Mouse (Mus musculus) cortical plate, adult 2 months (tissue): Measurements from ENCODE around the gene Mdm1. TPM values are rescaled to one million over a fixed set of nuclear protein-coding genes. Genes with fewer than 3 reads are reported as not detected.
"Not testable (repeated sequence)": the region's sequence is repeated elsewhere in the genome, so short reads cannot be mapped to it uniquely, and the experiment has no call there.

Source experiments
- H3K27ac ChIP-seq: fragments of 200-500 bp; 2 replicates; pipeline ENCODE4 v1.5.1; 2012; ENCODE audit warnings: low read length, control low read depth, inconsistent platforms; ENCODE audit not compliant: insufficient read depth
- H3K4me1 ChIP-seq: fragments of 200-500 bp; 2 replicates; pipeline ENCODE4 v1.6.1; 2011; ENCODE audit warnings: low read length; ENCODE audit not compliant: control insufficient read depth, insufficient read depth
- H3K4me3 ChIP-seq: fragments of 200-500 bp; 2 replicates; pipeline ENCODE4 v1.5.1; 2011; ENCODE audit warnings: mild to moderate bottlenecking, low read length, control low read depth; ENCODE audit not compliant: insufficient read depth
- CTCF ChIP-seq: fragments of 200-500 bp; IDR thresholded peaks from 2 replicates; pipeline ENCODE4 v1.5.1; 2011; ENCODE audit warnings: mild to moderate bottlenecking, control low read depth, low read length; ENCODE audit not compliant: insufficient read depth; ENCODE audit errors: extremely low read depth
- POLR2A ChIP-seq: fragments of 200-500 bp; IDR thresholded peaks from 2 replicates; pipeline ENCODE4 v1.6.1; 2011; ENCODE audit warnings: mild to moderate bottlenecking, low read length, control low read depth; ENCODE audit not compliant: insufficient read depth; ENCODE audit errors: extremely low read depth
- polyA plus RNA-seq: library from polyadenylated mRNA; depleted of rRNA; stranded (reverse); fragments of >200 nt; gene quantifications from 2 replicates; pipeline ENCODE4 v1.2.3, GENCODE M21; 2012; rRNA removed

Mdm1 gene
- polyA plus RNA-seq, 1 experiment: 12.0 TPM

DNA sequence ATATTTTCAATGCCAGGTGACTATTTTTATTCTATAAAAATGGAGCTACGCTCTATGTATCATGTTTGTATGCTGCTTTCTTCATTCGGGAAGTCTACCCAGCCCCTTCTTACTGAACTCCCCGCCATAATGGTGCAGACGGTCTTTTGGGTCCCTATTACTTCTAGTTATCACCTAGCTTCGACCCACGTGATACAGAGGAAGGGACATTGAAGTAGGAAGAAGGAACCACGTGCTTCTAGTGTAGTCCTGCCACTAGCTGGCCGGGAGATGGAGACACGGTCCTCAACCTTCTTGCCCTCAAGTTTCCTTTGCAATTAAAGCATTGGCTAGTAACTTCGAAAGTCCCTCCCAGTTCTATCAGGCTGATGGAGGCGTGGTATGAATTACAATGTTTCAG lies 37.7 kb downstream of the Mdm1 start:
- Histone ChIP-seq H3K27ac (no peak overlapping the region), H3K4me1 (no peaks in the 10 kb centered on the region)
- no peak for TF ChIP-seq POLR2A
- no peak for TF ChIP-seq CTCF

DNA sequence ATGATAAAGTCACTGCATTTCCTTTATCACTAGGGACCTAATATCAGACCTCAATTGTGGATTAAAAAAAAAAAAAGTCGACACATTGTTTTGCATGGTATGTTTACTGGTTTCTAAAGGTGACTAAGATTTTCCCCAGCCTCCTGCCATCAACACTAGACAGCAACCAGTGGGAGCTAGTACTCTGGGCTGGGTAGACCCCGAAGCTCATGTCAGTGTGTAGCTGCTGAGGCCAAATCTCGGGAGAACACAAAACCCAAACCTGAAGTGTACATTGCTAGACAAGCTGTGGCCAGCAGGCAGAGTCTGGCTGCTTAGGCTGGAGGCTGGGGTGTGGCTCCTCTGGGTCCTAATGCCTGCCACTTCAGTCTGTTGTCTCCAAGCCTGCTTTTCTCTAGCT lies 53.5 kb downstream of the Mdm1 start:
- not testable (repeated sequence) for H3K27ac ChIP-seq, H3K4me3 ChIP-seq, H3K4me1 ChIP-seq

More for the DNA sequence above, 37.7 kb downstream of the Mdm1 start:
- no peak overlapping the region for H3K4me3 ChIP-seq

DNA sequence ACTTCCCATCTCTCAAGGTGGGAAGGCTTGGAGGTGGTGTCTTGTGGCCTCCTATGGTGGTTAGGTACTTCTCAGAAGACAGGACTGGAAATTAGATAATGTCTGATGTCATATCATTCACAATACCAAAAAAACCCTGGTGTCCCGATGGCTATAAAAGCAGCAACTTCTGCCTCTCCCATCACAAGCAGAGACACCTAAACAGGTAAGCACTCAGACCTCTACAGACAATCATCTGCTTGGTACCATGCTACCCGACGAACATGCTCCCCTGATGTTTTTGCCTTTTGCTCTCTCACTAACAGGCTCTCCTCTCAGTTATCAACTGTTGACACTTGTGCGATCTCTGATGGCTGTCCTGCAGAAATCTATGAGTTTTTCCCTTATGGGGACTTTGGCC lies 63.0 kb downstream of the Mdm1 start, which contains the start of gene Il22:
Il22 (plus strand) TSS at position 301 of the 400 bp plus-strand sequence.
- no peak within 1 kb of the TSS for H3K27ac ChIP-seq
- no peak within 1 kb of the TSS for H3K4me3 ChIP-seq
- TF ChIP-seq POLR2A (no peak), CTCF (no peak)
- no peaks in the 10 kb centered on the region for H3K4me1 ChIP-seq

DNA sequence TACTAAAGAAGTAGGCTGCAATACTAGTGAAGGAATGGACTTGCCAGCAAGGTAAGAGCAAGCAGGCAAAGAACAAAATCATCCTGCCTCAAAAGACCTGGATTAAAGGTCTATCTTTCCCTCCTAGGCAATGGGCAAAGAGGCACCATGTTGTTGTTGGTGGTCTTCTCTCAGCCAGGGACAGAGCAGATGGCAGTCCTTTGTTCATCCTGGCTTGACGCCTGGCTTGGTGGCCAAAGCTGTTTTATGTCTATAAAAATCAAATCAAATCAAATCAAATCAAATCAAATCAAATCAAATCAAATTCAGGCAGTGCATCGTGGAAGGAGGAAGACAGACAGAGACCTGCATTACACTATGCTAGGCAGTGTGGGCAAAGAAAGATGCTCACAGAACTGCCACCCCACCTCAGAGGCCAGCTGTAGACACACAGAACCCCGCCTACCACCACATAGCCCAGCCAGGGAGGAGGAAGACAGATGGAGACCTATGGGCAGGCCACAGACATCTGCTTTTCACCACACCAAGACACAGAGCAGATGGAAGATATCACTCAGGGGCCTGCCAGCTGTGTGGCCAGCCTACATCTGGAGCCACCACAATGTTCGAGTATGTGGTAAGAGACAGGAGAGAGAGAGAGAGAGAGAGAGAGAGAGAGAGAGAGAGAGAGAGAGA lies 74.2 kb downstream of the Mdm1 start:
- H3K4me1 ChIP-seq, H3K4me3 ChIP-seq, H3K27ac ChIP-seq: not testable (repeated sequence)

Other genes starting within 250 kb of the Mdm1 start
- 0.15 and 0.29 TPM in 2 replicates for gene Il22, start 63.1 kb downstream of the Mdm1 start, polyA plus RNA-seq
- gene Gm32717, start 99.0 kb downstream of the Mdm1 start, polyA plus RNA-seq: 0.08 TPM in 1 of 2 replicates, not detected in the other
- gene Gm32802, start 116.9 kb downstream of the Mdm1 start, polyA plus RNA-seq: 0.08 TPM in 1 of 2 replicates, not detected in the other
- gene Iltifb, start 153.2 kb downstream of the Mdm1 start, polyA plus RNA-seq: 0.23 and 0.32 TPM in 2 replicates
- not detected in 2 replicates for gene Gm9040, start 185.2 kb downstream of the Mdm1 start, polyA plus RNA-seq
- not detected in 2 replicates for gene Gm9044, start 190.6 kb downstream of the Mdm1 start, polyA plus RNA-seq
- gene Gm9045, start 196.0 kb downstream of the Mdm1 start, polyA plus RNA-seq: 0.04 and 0.08 TPM in 2 replicates
- gene Gm9046, start 201.4 kb downstream of the Mdm1 start, polyA plus RNA-seq: not detected in 2 replicates
- not detected in 2 replicates for gene Gm9048, start 206.9 kb downstream of the Mdm1 start, polyA plus RNA-seq
- gene Gm9049, start 212.3 kb downstream of the Mdm1 start, polyA plus RNA-seq: 0.04 and 0.08 TPM in 2 replicates